Mouse (Mus musculus): ENCODE measurements around the gene Vps13a. TPM values are rescaled to one million over a fixed set of nuclear protein-coding genes. Genes with fewer than 3 reads are reported as not detected.
"Not testable (repeated sequence)": the region's sequence is repeated elsewhere in the genome, so short reads cannot be mapped to it uniquely, and the experiment has no call there.

The Vps13a gene
- total and polyA plus RNA-seq, 2 experiments from 2014 or later: 5.9 to 6.6 TPM

GRCm38 (mm10) chr19:16812072-16812608, 31.4 kb upstream of the Vps13a start:
- Histone ChIP-seq H3K27ac (ENCODE audit: low read depth) (no peak overlapping the region), H3K4me3 (ENCODE audit: low read depth, low read length) (no peak overlapping the region), H3K36me3 (replicated peaks; ENCODE audit: control insufficient read depth, insufficient read depth, low read length) (no peaks in the 10 kb centered on the region), H3K4me1 (ENCODE audit: control insufficient read depth, insufficient read depth) (no peaks in the 10 kb centered on the region), H3K9ac (replicated peaks; ENCODE audit: low read depth, low read length) (no peak overlapping the region), H3K4me2 (ENCODE audit: low read depth, low read length) (no peak overlapping the region), H3K27me3 (ENCODE audit: control insufficient read depth, insufficient read depth, low read length) (no peaks in the 10 kb centered on the region), H3K9me3 (replicated peaks; ENCODE audit: control insufficient read depth, low read length) (no peaks in the 10 kb centered on the region)
- TF ChIP-seq EP300 (IDR thresholded peaks at IDR 0.05; ENCODE audit: low read depth) (no peak), CTCF (IDR thresholded peaks at IDR 0.05; ENCODE audit: low read depth) (no peak)
- no peak for ATAC-seq (ENCODE audit: insufficient read depth, low read depth)
- no peak for DNase-seq (ENCODE audit: low spot score)
- 75% methylated on average over 8 of the region's 8 CpGs for WGBS

GRCm38 (mm10) chr19:16805102-16805501, 24.4 kb upstream of the Vps13a start:
- Histone ChIP-seq H3K4me1 (ENCODE audit: control insufficient read depth, insufficient read depth) (no peaks in the 10 kb centered on the region), H3K4me3 (ENCODE audit: low read depth, low read length) (no peak overlapping the region), H3K36me3 (replicated peaks; ENCODE audit: control insufficient read depth, insufficient read depth, low read length) (no peaks in the 10 kb centered on the region), H3K9ac (replicated peaks; ENCODE audit: low read depth, low read length) (no peak overlapping the region), H3K9me3 (replicated peaks; ENCODE audit: control insufficient read depth, low read length) (no peaks in the 10 kb centered on the region), H3K4me2 (ENCODE audit: low read depth, low read length) (no peak overlapping the region), H3K27me3 (ENCODE audit: control insufficient read depth, insufficient read depth, low read length) (no peaks in the 10 kb centered on the region), H3K27ac (ENCODE audit: low read depth) (no peak overlapping the region)
- no peak for DNase-seq (ENCODE audit: low spot score)
- no peak for ATAC-seq (ENCODE audit: insufficient read depth, low read depth)
- TF ChIP-seq CTCF (IDR thresholded peaks at IDR 0.05; ENCODE audit: low read depth) (no peak), EP300 (IDR thresholded peaks at IDR 0.05; ENCODE audit: low read depth) (no peak)
- WGBS: 39% methylated on average over 3 of the region's 3 CpGs

GRCm38 (mm10) chr19:16804578-16804977, 23.8 kb upstream of the Vps13a start:
- WGBS: 80% methylated on average over 1 of the region's 11 CpGs
- H3K4me3 ChIP-seq (ENCODE audit: low read depth, low read length): no peak overlapping the region
- DNase-seq (ENCODE audit: low spot score): no peak
- H3K27ac ChIP-seq (ENCODE audit: low read depth): no peak overlapping the region
- TF ChIP-seq CTCF (IDR thresholded peaks at IDR 0.05; ENCODE audit: low read depth) (no peak), EP300 (IDR thresholded peaks at IDR 0.05; ENCODE audit: low read depth) (no peak)
- H3K9ac ChIP-seq (replicated peaks; ENCODE audit: low read depth, low read length): no peak overlapping the region
- H3K27me3 ChIP-seq (ENCODE audit: control insufficient read depth, insufficient read depth, low read length): no peaks in the 10 kb centered on the region
- ATAC-seq (ENCODE audit: insufficient read depth, low read depth): no peak
- no peaks in the 10 kb centered on the region for H3K9me3 ChIP-seq (replicated peaks; ENCODE audit: control insufficient read depth, low read length)
- H3K4me1 ChIP-seq (ENCODE audit: control insufficient read depth, insufficient read depth): no peaks in the 10 kb centered on the region
- no peaks in the 10 kb centered on the region for H3K36me3 ChIP-seq (replicated peaks; ENCODE audit: control insufficient read depth, insufficient read depth, low read length)
- H3K4me2 ChIP-seq (ENCODE audit: low read depth, low read length): no peak overlapping the region

GRCm38 (mm10) chr19:16802707-16803106, 22.0 kb upstream of the Vps13a start:
- Histone ChIP-seq H3K4me3 (ENCODE audit: low read depth, low read length) (no peak overlapping the region), H3K9me3 (replicated peaks; ENCODE audit: control insufficient read depth, low read length) (no peaks in the 10 kb centered on the region), H3K4me2 (ENCODE audit: low read depth, low read length) (no peak overlapping the region), H3K27ac (ENCODE audit: low read depth) (no peak overlapping the region), H3K36me3 (replicated peaks; ENCODE audit: control insufficient read depth, insufficient read depth, low read length) (no peaks in the 10 kb centered on the region), H3K27me3 (ENCODE audit: control insufficient read depth, insufficient read depth, low read length) (no peaks in the 10 kb centered on the region), H3K4me1 (ENCODE audit: control insufficient read depth, insufficient read depth) (no peaks in the 10 kb centered on the region), H3K9ac (replicated peaks; ENCODE audit: low read depth, low read length) (no peak overlapping the region)
- DNase-seq (ENCODE audit: low spot score) (peak; percentile 32), ATAC-seq (ENCODE audit: insufficient read depth, low read depth) (no peak)
- WGBS: 3% methylated on average over 3 of the region's 3 CpGs
- TF ChIP-seq EP300 (IDR thresholded peaks at IDR 0.05; ENCODE audit: low read depth) (no peak), CTCF (IDR thresholded peaks at IDR 0.05; ENCODE audit: low read depth) (peak; percentile 83)

- Histone ChIP-seq H3K27me3 (ENCODE audit: control insufficient read depth, insufficient read depth, low read length) (no peaks in the 10 kb centered on the region), H3K4me3 (ENCODE audit: low read depth, low read length) (no peak overlapping the region), H3K9ac (replicated peaks; ENCODE audit: low read depth, low read length) (no peak overlapping the region), H3K27ac (ENCODE audit: low read depth) (no peak overlapping the region), H3K36me3 (replicated peaks; ENCODE audit: control insufficient read depth, insufficient read depth, low read length) (no peaks in the 10 kb centered on the region), H3K4me1 (ENCODE audit: control insufficient read depth, insufficient read depth) (no peaks in the 10 kb centered on the region), H3K9me3 (replicated peaks; ENCODE audit: control insufficient read depth, low read length) (no peaks in the 10 kb centered on the region), H3K4me2 (ENCODE audit: low read depth, low read length) (no peak overlapping the region)
- WGBS: 74% methylated on average over 3 of the region's 3 CpGs
- ATAC-seq (ENCODE audit: insufficient read depth, low read depth) (no peak), DNase-seq (ENCODE audit: low spot score) (no peak)
- TF ChIP-seq CTCF (IDR thresholded peaks at IDR 0.05; ENCODE audit: low read depth) (no peak), EP300 (IDR thresholded peaks at IDR 0.05; ENCODE audit: low read depth) (no peak)
Measured at GRCm38 (mm10) chr19:16802123-16802522, 21.4 kb upstream of the Vps13a start.

- Histone ChIP-seq H3K4me2 (ENCODE audit: low read depth, low read length) (no peak overlapping the region), H3K27ac (ENCODE audit: low read depth) (no peak overlapping the region), H3K4me3 (ENCODE audit: low read depth, low read length) (no peak overlapping the region), H3K27me3 (ENCODE audit: control insufficient read depth, insufficient read depth, low read length) (no peaks in the 10 kb centered on the region), H3K4me1 (ENCODE audit: control insufficient read depth, insufficient read depth) (no peaks in the 10 kb centered on the region), H3K9me3 (replicated peaks; ENCODE audit: control insufficient read depth, low read length) (no peaks in the 10 kb centered on the region), H3K36me3 (replicated peaks; ENCODE audit: control insufficient read depth, insufficient read depth, low read length) (no peaks in the 10 kb centered on the region), H3K9ac (replicated peaks; ENCODE audit: low read depth, low read length) (no peak overlapping the region)
- 64% methylated on average over 4 of the region's 4 CpGs for WGBS
- DNase-seq (ENCODE audit: low spot score) (no peak), ATAC-seq (ENCODE audit: insufficient read depth, low read depth) (no peak)
- TF ChIP-seq EP300 (IDR thresholded peaks at IDR 0.05; ENCODE audit: low read depth) (no peak), CTCF (IDR thresholded peaks at IDR 0.05; ENCODE audit: low read depth) (no peak)
Measured at GRCm38 (mm10) chr19:16797923-16798322, 17.2 kb upstream of the Vps13a start.

- not testable (repeated sequence) for H3K36me3 ChIP-seq (replicated peaks; ENCODE audit: control insufficient read depth, insufficient read depth, low read length); DNase-seq (ENCODE audit: low spot score); H3K9me3 ChIP-seq (replicated peaks; ENCODE audit: control insufficient read depth, low read length); H3K27ac ChIP-seq (ENCODE audit: low read depth); H3K4me1 ChIP-seq (ENCODE audit: control insufficient read depth, insufficient read depth); ATAC-seq (ENCODE audit: insufficient read depth, low read depth); H3K4me2 ChIP-seq (ENCODE audit: low read depth, low read length); H3K4me3 ChIP-seq (ENCODE audit: low read depth, low read length); H3K27me3 ChIP-seq (ENCODE audit: control insufficient read depth, insufficient read depth, low read length); H3K9ac ChIP-seq (replicated peaks; ENCODE audit: low read depth, low read length)
- 73% methylated on average over 3 of the region's 3 CpGs for WGBS
Measured at GRCm38 (mm10) chr19:16794486-16794885, 13.8 kb upstream of the Vps13a start.

All from heart, postnatal 0 days (tissue).